Mouse (Mus musculus) right cerebral cortex, postnatal 14 days (tissue): ENCODE measurements around the gene Sparc.
A peak's percentile ranks its signal among the peaks of the same experiment; 100 is the strongest.

ENCODE experiments used
- DNase-seq: peaks from one replicate; pipeline ENCODE4 v3.0.0; 2022

Sparc gene

DNA sequence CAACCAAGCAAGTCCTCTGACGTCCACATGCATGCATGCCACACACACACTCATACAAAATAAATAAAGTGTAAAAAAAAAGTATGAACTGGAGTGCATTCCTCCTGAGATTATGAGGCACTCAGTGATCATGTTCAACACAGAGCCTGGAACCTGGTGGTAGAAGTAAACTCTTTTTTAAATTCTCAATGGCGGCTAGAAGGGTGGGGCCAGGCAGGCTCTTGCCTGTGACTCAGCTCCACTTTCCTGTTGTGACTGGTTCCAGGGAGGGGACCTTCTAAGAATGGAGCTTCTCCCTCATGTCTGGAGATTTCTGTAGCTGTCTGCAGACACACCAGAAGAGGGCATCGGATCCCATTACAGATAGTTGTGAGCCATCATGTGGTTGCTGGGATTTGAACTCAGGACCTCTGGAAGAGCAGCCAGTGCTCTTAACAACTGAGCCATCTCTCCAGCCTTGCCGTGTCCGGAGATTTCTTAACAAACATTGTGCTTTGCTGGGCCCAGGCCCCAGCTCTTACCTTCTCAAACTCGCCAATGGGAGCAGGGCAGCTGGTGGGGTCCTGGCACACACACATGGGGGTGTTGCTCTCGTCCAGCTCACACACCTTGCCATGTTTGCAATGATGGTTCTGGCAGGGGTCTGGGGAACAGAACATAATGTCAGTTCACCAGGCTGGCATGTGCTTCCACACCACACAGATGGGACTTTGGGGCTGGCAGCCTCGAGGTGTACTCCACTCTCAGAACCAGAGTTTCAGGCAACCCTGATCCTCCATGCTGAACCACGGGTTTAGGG lies 18.1 kb downstream of the Sparc start:
- DNase-seq, result no peak

DNA sequence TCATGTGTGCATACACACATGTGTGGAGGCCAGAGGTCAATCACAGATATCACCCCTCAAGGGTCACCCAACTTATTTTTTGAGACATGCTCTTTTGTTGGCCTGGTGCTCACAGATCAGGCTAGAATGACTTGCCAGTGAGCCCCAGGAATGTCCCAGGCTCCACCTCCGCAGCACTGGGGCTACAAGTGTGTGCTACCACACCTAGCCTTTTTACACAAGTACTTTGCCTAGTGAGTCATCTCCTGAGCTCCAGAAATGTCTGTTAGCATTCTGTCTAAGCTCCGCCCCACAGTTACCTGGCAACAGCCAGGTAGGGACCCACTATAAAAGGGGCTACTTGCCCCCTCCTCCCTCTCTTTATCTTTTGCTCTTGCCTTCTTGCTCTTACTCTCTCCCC lies 22.1 kb downstream of the Sparc start:
- no peak for DNase-seq

DNA sequence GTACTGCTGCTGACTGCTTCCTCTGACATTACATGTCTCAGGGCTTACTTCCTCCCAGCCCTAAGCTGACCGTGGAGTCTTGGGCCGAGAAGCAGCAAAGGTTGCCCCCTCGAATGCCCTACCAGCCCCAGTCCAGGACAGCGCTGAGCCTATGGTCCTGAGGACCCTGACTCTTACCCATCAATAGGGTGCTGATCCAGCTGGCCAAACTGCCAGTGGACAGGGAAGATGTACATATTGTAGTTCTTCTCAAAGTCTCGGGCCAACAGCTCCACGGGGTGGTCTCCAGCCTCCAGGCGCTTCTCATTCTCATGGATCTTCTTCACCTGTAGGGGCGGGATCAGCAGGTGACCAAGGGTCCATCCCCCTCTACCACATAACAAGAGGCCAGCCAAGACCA lies 24.6 kb downstream of the Sparc start:
- no peak for DNase-seq

DNA sequence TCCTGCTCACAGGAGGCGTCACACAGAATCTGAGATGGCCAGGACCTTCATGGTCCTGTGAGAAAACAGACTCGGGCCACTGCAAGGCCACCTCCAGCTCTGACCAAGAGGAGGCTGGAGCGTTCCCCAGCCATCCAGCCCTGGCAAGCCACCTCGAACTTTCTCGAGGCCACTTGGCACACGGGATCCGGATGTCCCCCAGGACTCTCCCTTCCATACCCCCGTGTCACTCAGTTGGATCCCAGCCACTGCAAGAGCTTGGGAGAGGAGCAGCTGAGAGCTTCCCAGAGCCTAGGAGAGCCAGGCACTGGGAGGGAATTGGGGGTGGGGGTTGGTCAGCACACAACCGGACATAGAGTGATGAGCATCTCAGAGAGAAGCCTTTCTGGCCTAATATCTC lies 25.5 kb downstream of the Sparc start:
- DNase-seq, result no peak

DNA sequence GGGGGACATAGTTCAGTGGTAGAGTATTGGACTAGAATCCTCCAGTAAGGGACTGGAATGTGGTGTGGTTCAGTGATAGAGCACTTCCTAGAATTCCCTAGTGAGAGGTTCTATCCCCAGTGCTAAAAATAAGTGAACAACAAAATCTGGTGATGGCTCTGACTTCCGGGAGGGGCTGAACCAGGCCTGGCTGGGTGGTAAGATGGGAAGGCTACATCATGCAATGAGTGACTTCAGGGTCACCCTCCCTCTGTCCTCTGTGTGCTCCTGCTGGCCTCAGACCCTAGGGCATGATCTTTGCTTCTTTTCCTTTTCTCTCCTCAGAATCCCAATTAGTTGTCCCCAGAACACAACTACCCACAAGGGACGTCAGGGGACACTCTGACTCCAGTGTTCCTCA lies 25.9 kb downstream of the Sparc start:
- DNase-seq, result no peak

GRCm38 (mm10) chr11:55395073-55395642 lies 27.8 kb downstream of the Sparc start:
- no peak for DNase-seq

DNA sequence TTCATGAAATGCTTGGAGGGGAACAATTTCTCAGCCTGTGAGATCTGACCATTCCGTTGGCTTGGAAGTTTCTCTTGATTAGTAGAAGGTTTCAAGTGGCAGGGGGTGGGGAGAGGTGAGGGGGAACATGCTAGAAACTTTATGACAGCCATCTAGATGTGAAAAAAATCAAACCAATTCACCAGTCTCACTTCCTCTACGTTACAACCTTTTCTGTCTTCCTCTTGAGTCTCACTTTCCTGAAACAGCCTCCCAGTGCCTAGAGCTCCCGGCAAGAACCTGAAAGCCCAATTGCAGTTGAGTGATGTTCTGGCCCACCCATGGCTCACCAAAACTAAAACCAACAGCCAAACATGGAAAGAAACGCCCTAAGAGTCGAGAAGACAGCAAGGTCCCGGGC lies 28.4 kb downstream of the Sparc start:
- DNase-seq, result no peak

DNA sequence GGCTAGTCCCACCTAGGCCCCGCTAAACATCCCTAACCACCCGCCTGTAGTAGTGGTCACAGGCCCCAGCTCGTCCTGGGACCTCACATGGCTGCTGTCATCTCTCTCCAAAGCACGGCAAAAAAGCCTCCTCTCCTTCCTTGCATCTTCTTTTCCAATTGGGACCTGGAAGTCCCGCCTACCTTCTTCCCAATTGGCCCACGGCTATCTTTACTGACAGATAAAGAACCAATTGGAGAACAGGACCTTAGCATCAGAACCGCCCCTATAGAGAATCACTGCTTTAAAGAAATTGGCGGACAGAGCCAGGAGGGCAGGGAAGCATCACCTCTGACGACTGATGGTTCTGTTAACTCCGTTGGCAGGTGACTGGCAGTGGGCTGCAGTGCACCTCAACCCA lies 30.5 kb downstream of the Sparc start:
- peak; percentile 18 for DNase-seq

GRCm38 (mm10) chr11:55389778-55390177 lies 33.2 kb downstream of the Sparc start:
- DNase-seq, result peak; percentile 54

DNA sequence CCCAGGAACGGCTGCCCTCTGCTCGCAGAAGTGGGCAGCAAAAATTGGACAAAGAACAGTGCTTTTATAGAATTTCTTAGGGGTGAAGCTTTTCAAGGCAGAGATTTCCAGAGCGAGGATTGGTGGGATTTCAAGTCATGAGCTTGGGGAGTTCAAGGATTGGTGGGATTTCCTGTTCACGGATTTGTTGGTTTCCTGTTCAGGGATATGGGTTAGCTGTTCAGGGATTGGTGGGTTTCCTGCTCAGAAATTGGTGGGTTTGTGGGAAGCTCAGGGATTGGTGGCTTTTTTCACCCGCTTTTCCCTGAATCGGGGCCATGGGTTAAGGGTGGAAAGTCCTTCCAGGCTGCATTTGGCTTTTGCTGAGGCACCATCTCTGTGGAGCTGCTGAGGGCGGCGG lies 35.4 kb downstream of the Sparc start:
- DNase-seq, result no peak

DNA sequence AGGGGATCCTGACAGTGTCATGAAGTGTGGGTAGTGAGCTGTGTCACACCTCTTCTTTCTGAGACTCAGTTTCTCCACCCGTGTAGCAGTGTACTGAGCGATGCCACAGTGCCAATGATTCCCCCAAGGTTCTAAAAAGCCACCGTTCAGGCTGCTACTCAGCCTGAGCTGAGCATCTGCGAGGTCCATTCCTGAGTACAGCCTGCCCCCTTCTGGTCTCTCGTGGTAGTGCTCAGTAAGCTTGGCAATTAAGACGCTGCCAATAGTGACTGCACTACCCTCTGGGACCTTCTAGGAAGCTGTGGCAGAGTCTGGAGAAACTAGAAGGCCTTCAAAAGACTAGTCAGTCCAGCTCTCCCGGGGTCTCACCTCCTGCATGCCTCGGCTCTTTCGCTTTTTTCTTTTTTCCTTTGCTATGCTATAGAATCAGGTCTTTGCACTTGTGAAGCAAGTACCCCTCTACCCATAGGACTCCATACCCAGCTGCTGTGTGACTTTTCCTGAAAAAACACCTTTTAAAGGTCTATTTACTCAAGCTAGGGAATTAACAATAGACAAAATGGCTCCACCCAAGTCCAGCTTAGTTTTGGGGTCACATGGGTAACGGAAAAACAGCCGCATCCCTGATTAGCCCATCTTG lies 36.4 kb downstream of the Sparc start:
- peak; percentile 90 for DNase-seq

DNA sequence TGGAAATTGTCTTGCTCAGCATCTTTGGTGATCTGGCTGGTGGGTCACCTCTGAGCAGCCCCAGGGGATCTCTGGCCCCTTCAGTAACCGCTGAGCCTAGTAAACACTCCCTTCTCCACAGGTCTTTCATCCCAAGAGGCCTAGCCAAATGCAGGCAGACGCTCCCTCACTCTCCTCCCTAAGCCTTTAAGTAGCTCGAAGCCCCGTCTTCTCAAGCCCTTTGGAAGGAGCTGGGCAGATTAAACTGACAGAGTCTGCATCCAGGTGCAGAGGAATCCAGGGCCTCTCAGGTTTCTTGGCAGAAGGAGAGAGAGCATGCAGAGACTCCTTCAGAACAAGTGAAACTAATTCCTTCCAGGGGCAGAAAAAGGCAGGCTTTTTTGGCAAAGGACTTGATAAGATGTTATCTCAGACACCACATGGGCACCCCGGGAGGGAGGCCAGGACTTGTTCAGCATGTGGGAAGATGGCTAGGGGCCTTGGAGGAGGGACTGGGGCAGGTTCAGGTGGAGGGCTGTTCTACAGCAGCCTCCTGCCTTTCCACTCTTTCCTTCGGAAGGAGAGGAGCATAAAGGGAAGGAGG lies 39.4 kb downstream of the Sparc start:
- no peak for DNase-seq

DNA sequence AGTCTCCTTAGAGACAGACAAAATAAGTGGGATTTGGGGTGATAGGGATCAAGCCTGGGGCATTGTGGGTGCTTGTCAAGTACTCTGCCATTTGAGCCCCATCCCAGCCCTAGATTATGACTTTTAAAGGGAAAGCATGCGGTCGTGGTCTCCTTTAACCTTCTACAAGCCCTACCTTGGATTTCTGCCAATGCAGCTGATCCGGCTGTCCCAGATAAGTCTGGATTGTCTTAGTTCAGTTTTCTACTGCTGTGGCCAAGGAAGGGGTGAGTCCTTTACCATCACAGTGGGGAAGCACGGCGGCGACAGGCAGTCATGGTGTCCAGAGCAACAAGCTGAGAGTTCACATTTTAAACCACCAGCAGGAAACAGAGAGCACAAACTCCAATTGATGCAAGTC lies 42.1 kb downstream of the Sparc start:
- DNase-seq, result no peak

DNA sequence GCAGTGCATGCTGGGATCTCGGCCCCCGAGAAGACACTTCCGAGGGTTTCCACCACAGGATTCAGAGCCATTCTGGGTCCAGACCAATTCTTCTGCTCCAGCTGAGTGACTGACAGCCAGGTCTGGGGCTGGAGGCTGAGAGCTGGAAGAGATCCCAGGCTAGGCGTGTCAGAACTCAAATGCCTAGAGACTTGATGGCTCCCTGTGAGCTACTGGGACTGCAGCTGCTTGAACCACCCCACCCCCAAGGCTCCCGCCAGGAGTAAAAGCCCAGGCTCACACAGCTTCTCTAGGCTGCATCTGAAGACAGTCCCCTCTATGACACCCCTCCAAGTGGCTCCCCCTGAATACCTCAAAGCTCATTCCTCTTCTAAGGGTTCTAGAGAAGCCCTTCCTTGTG lies 44.6 kb downstream of the Sparc start:
- peak; percentile 56 for DNase-seq

- no peak for DNase-seq
Observed at GRCm38 (mm10) chr11:55373838-55374237, 49.1 kb downstream of the Sparc start.

GRCm38 (mm10) chr11:55373373-55373772 lies 49.6 kb downstream of the Sparc start:
- DNase-seq, result no peak

DNA sequence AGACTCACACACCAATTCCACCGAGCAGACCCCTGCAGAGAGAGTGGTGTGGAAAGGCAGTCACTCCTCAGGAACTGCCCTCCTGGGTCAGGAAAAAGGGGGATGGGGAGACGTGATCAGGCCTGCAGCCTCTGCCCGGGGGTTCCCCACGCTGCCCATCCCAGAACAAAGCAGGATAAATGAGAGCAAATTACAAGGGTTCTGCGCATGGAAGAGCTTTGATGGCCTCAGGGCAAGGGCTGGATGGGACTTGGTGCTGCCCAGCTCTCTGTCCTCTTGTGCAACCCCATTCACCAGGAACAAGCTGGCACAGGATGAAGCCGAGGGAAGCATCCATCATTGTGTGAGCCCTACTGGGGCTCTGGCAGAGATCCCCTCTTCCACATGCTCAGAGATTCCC lies 51.0 kb downstream of the Sparc start:
- no peak for DNase-seq

DNA sequence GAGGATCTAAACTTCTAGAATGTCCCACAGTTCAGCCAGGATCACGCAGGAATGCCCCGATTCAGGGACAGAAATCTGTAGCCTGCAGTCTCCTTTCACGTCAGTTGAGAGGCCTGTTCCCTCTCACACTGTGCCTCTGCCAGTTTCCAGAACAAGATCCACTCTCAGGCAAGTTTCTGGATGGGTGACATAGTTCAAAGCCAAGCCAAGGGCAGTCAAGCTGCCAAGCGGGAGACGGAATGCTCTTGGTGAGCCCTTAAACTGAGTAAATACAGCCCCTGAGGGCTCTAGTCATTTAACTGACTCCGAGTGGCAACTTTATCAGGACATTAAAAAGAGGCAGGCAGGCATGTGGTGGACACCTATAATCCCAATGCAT lies 53.9 kb downstream of the Sparc start:
- DNase-seq, result no peak

GRCm38 (mm10) chr11:55368388-55369092 lies 54.4 kb downstream of the Sparc start:
- DNase-seq, result no peak

DNA sequence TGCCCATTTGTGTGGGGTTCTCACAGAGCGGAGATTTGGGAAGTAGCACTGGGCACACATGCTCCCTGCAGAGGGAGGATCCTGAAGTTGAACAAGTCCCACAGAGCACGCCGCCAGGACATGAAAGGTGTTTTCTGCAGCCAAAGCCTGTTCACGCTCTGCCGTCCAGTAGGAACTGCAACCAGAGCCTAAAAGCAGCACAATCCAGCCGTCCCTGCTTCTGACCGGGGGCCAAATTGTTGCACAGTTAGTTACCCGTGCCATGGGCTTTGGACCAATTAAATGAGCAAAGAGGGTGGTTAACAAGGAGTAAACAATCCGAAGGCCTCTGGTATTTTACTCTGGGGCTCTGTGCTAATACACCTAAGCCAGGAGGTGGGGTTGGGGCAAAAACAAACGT lies 55.2 kb downstream of the Sparc start:
- DNase-seq, result no peak

DNA sequence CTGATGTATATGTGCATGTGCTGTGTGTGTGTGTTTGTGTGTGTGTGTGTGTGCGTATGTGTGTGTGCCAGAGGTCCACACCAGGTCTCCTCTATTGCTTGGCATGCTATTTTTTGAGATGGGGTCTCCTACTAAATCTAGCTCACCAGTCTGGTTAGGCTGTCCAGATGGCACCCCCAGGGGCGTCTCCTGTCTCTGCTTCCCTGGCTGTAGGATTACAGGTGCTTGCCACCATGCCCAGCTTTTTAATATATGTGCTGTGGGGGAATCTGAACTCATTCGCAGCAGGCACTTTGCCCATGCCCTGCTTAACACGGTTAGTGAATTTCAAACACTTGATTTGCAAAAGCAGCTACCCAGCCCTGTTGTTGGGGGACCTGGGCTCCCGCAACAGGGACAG lies 57.1 kb downstream of the Sparc start:
- DNase-seq, result no peak

GRCm38 (mm10) chr11:55365242-55365641 lies 57.7 kb downstream of the Sparc start:
- no peak for DNase-seq

DNA sequence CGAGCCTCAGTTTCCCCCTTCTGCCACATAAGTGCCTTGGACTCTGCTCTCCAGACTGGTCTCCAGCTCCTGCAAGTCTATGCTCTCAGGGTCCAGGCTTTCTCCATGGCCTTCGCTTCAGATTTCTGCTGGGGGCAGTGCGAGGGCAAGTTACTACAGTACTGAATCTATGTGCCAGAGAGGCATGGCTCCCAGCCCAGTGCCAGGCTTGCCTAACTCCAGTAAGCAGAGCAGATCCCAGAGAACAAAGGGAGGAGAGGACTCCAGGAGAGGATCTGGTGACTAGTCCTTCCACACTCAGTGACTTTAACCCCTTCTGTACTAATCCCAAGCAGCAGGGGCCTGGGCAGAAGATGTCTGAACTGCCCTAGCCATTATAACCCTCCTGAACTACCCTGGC lies 58.3 kb downstream of the Sparc start:
- DNase-seq, result no peak
